Mouse (Mus musculus) cerebellum, adult 9-10 months (tissue): ENCODE measurements around the gene Agbl3.

ENCODE experiments used
- DNase-seq: peaks from one replicate; pipeline ENCODE4 v3.0.0; 2022

The Agbl3 gene

DNA sequence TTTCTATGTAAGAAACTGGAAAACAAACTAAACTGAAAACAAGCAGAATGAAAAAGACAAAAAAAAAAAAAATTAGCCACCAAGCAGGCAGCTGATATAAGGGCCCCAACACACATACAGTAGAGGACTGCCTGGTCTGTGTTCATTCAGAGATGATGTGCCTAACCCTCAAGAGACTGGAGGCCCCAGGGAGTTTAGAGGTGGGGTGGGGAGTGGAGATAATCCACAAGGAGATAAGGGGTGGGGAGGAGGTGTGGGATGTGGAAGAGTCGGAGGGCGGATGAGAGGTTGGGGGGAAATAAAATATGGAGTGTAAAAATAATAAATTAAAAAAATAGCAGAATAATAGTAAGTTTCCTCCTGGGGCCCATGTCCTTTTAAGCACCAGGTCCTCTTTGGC is 25.4 kb downstream of the Agbl3 start:
- no peak for DNase-seq

DNA sequence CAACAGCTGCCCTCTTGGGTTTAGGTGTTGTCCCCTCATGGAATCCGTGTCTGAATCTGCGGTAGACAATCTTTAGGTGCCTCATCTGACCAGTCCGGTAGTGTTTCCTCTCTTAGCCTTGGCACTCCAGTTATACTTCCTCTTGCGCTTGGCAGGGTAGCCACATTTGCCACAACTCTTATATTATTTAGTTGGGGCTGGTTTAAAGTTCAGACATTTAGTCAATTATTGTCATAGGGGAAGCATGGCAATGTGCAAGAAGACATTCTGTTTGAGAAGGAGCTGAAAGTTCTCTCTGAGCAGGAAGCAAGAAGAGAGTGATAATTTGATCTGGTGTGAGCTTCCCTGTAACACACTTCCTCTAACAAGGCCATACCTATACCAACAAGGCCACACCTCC is 30.4 kb downstream of the Agbl3 start:
- DNase-seq, result no peak

DNA sequence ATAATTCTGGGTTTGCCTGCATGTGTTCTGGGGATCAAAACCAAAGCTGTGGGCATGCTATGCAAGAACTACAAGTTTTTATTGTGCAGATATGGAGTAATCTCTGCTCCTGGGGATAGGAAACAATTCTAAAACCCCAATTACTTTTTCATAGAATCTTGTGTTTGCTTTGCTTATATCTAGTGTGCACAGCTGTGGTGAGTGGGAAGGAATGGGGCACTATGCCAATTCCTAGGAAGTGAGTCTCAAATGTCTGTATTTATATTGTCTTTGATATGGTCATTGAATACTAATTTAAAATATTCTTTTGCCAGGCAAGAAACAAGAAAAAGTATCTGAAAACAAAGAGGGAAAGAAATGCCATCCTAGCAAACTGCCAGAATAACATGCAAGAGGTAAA is 44.2 kb downstream of the Agbl3 start:
- no peak for DNase-seq

DNA sequence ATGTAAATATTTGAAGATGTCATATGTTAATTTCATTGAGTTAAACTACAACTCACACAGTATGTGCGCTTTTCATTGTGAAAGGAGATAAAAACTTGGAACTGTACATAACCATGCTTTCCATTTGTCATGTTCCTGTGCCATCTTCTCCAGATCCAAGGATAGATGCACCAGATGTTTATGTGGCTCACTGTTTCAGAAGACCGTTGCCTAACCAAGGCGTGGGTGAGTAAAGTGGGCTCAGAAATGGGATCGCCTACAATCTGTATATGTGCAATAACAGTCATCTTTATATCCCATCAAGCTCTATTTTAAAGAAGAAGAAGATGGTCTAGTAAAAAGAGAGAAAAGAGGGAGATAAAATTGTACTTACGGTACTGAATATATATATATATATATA is 52.1 kb downstream of the Agbl3 start:
- DNase-seq, result no peak

DNA sequence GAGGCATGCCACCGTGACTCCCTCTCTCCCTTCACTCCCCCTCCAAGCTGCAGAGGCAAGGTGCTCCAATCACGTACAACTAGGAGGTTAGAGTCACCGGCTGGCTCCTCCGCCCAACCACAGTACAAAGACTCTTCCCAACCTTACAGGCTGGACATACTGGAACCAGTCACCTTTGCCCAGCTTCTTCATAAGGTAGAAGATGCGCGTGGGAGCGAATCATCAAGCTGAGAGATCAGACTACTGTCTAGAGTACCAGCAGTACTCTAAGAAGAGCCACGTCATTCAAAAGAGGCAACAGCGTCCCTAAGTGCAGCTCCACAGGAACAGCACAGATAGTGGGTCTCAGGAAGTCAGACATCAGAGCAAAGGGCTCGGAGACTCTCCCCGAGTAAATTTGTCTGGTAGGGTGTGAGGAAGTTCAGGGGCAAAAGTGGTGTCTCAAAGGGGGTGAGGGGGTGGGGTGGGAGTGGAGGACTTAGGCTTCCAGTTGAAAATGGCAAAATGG is 81.4 kb downstream of the Agbl3 start:
- DNase-seq, result no peak

DNA sequence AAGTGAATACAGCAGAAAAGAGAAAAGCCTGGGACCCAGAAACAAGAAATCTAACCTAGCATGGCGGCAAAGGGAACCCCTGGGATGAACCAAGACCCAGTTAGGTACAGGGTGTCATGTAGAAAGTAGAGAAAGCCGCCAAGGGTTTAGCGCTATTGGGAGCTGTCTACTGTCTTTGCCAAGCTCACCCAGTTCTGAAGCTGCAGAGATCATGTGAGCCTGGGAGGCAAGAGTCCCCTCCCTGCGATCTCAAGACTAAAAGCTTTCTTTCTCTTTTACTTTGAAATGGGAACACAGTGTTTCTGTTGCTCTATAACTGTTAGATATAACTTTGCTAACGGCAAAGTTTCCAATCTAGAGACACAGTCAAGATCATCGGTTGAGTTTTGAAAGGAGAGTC is 82.1 kb downstream of the Agbl3 start:
- no peak for DNase-seq

DNA sequence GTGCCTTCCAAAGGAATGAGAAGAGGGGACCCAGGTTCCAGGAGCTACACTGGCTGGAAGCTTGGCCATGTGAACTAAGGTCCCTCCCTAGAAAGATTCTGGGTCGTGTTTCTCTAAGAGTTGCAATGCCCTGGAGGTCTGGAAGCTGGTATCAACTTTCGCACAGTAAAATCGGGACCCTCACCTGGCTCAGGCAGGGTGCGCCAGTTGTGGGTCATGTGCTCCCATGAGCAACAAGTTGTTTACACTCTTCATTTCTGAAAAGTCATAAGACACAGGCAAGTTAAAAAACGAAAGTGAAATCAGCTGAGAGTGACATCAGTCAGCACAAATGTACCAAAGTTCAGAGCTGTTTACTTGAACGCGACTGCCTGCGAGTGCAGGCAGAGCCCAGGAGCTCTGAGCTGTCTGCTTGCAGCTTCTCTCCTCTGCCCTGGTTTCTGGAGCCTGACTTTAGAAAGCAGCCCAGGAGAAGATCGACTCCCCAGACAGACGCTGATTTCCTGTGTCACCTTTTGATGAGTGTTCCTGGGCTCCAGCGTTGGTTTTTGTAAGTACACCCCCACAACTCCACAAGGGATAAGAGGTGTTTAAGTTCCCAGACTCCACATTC is 82.7 kb downstream of the Agbl3 start, which contains the start of gene Tmem140:
Gene Tmem140, plus strand, starts transcription at position 356 of the 613 bp plus-strand sequence.
- DNase-seq, result no peak

DNA sequence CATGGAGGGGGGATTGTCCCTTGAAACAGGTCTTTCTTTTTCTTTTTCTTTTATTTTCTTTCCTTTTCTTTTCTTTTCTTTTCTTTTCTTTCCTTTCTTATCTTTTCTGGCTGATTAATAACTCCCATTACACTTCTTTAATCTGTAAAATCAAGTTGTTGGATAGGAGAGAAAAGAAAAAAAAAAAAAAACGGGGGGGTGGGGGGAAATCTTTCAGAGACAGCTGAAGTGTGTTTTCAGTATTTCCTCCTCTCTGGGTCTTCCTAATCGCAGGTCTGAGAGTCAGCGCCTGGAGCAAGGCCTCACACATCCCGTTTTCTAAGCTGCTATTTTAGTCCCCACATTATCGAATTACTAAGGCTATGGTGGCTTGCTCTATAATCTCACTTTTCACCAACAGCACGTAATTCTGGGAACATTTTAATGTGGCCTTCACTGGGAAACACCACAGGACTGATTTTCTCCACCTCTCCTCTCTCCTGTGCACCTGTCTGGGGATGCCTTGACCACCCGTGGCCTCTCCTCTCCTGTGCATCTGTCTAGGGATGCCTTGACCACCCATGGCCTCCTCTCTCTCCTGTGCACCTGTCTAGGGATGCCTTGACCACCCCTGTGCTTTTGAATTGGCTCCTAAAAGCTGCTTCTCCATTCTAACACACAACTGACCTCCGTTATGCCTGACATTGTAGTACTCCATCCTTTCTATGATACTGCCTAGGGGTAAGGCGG is 83.7 kb downstream of the Agbl3 start:
- DNase-seq, result no peak

DNA sequence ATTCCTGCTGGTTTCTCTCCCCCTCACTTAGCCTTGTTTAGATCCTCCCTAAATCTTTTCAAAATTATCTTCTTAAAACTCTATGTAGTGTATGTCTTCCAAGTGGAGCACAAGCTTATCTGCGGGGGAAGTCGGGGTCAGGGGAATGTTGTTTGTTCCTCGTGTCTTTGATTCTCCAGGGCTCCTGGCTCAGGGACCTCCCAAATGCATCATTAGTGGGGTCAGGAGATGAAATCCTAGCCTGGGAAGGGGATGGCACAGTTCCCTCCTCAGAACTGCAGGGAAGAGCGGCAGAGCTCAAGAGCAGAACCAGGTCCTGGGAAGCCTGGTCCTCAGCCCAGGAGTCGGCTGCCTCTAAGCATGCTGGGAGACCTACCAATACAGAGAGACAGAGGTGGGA is 85.0 kb downstream of the Agbl3 start:
- no peak for DNase-seq

DNA sequence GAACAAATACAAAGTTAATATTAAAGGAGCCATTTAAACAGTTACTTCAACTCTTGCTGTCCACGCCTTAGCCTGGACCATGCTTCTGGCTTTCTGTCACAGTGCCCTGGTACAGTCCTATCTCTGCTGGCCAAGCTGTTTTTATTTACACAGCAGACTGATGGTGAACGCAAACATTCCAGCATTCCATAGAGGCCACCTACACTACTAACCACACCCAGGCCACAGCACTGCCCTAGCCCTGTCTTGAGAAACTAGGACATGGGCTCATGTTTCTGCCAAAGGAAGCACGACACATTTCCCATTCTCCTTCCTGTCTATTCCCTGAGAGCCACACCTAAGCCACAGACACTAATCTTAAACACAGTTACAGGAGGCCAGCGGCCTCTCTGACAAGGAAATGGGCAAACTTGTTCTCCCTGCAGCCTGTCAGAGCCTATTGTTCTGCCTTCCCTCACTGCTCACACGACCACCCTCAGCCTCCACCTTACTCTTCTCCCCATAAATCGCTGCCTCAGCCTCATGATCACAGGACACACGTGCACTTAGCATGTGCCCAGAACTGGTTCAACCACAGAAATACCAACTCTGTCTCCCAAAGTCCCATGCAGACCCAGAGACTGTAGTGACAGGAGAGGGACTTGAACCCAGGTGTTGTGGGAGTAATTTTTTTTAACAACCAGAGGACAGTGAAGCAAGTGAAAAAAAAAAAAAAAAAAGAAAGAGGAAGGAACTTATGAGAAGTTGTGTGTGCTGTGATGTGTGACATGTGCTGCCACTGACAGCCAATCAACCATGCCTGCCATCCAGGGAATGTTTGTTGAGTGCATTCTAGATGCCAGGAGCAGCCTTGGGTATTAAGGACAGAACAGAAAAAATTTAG is 85.7 kb downstream of the Agbl3 start:
- DNase-seq, result no peak

DNA sequence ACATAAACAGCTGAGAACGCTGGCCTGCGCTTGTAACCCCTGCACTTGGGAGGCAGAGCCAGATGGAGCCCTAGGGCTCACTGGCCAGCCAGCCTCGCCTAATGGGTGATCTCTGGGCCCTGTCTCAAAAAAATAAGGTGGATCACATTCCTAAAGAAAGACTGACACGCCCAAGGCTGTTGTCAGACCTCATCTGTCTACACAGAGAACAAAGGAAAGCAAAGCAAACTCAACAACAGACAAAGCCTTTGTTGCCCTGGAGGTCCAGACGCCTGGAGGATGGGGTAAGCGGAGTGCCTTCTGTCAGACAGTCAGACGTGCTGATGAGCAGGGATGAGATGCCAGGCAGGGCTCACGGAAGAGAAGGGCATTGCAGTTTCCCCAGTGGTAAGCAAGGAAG is 86.6 kb downstream of the Agbl3 start:
- DNase-seq, result no peak

DNA sequence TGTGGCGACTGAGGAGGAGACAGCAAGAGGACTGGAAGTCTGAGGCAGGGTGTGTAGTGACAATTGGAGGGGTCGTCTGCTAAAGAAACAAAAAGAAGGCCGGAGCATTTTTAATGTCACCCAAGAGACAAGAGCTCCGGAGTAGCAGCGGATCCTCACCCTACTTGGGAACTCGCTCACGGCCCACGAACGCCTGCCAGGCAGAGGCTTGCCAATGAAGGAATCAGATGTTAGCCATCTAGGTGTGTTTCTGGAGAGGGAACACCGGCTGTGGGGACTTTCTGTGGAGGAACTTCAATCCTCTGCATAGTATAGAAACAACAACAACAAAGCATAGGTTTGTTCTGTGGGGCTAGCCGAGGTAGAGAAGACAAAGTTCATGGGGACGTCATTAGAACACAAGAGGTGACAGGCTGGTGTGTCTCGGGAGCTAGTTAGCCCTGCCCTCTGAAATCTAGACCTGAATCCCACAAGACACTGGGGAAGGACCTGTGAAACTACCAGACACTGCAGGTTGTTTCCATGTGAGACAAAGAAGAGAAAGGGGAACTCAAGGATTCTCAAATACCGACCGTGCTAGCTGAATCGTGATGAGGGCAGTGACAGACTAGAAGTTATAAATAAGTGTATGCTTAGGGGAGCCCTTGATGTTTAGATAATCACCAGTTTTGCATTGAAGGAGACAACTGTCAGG is 87.2 kb downstream of the Agbl3 start:
- DNase-seq, result no peak

DNA sequence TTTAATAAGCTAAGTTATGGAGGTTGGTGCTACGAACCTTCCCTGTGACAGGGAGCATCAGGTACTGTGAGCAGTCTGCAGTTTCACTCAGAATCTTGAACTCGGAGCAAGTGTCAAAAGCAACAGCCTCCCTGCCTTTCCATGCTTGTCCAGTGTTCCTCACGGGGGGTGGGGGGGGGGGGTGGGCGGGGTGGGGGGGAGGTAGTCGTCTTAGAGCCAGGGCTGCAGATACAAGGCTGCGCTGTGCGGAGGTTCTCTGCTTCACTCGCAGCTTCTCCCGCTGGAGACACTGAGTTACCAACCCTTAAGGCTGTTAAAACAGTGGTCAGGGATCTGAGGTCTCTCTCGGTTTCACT is 87.7 kb downstream of the Agbl3 start:
- no peak for DNase-seq

DNA sequence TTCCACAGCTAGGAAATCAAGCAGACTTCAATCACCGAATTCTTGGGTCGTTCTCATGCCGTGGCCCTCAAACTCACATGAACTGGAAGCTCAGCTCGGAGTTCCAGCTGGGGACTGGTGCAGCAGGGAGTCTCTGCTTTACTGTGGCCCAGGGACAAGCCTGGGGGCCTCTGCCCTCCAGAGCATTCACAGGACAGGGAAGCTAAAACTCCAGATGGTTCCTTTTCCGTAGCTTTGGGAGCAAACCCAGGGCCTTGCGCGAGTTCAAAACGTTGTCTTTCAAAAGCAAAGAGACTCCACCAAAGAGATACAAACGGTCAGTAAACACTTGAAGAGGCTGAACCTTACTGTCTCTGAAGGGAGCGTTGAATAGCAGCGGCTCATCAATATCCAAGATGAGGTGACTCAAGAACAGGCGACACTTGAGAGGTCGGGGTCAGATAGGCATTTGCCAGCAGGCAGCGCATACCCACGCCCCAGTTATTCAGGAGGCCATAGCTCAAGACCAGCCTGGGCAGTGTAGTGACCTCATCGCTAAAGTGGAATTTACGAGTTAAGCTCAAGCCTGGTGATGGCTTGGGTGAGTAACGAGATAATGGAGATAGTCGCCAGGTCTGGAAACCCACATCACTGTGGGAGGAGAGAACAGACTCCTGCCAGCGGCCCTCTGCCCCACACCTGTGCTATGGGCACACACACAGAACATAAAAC is 88.4 kb downstream of the Agbl3 start:
- no peak for DNase-seq

DNA sequence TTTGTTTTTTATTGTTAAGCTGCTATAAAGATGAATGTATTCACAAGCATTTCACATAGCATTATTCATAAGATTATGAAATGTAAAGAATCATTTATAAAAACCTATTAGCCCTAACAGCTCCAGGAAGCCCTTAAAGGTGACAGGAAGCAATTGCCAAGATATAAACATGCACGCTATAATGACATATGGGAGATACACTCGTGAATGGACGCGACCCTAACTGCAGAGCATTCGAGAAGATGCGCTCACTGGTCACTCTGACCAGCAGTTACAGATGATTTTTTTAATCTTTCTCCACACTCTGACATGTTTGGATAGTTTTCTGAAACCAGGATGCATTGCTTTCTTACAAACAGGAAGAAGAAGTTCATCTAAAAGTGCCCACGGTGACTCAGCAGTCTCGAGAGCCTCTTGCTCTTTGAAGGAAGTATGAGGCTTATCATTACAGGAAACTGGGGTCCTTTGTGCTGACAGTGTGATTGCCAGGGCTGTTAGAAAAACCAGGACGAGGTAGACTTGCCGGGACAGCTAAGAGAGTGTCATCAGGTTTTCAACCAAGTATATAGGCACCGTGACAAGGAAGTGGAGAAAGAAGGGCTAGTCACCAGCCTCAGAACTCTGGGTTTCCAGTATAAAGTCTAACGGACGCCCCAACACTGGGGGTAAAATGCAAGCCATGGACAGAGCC is 89.1 kb downstream of the Agbl3 start:
- DNase-seq, result no peak

DNA sequence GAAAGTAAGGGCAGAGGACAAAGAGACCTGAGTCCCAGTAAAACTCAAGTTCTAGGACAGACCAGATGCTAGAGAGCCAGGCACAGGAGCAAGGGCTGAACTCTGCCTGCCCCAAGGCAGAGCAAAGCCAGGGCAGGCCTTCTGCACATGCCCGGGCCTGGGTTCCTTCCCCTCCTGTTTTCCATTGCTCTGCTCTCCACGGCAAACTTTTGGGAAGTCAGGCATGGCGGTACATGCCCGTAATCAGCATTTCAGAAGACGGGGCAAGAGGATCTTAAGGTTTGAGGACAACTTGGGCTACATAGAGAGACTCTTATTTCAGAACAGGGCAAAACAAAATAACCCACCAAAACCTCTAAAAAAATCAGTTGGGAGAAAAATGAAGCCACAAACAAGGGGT is 89.9 kb downstream of the Agbl3 start:
- DNase-seq, result no peak

DNA sequence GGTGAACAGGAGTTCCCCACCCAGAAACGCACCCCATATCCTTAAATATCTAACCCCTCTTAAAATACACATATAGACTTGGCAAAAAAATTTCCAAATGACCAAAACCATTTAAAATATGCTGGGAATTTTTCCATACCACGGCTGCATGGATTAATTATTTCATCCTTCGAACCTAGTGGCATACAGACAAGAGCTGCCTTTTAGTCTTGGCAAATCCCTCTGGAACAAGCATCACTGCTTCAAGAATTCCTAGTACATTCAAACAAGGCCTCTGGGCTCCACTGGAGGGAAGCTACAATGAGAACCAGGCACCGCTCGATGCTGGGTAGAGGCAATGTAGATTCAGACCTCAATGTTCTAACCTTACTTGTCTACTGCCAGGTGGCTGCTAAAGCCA is 90.5 kb downstream of the Agbl3 start:
- DNase-seq, result no peak

DNA sequence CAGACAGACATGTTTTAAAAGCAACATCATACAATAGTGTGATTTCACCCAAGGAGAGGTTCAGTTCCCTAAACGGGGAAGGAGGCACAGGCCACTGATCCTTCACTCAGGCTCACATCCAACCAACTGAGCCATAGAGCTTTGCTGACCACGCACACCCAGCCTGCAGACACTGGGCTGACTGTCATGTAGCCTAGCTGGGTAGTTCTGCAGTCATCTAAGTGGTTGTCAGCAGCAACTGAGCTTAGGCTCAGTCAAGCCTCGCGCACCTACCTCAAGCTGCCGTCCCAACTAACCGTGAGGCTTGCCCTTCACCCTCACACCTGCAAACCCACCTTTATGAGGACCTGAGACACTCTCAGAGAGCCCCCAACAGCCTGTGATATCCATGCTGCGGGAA is 91.7 kb downstream of the Agbl3 start:
- DNase-seq, result no peak

DNA sequence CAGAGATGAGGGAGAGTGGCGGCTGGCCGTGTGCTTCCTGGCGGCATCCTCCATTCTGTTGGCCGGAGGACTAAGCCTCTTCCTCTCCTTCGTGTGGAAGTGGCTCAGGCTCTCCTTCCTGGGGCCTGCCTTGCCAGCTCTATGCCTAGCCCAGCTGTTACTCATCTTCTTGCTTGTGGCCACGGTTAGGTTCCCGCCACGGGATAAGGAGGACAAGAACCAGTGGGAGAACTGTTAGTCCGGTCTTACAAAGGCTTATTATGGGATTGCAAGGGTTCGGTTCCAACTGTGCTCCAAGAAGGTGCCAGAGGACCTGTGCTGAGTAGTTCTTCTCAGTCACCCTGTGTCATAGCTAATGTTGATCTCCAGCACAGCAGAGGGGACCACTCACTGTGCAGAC is 92.6 kb downstream of the Agbl3 start:
- no peak for DNase-seq

DNA sequence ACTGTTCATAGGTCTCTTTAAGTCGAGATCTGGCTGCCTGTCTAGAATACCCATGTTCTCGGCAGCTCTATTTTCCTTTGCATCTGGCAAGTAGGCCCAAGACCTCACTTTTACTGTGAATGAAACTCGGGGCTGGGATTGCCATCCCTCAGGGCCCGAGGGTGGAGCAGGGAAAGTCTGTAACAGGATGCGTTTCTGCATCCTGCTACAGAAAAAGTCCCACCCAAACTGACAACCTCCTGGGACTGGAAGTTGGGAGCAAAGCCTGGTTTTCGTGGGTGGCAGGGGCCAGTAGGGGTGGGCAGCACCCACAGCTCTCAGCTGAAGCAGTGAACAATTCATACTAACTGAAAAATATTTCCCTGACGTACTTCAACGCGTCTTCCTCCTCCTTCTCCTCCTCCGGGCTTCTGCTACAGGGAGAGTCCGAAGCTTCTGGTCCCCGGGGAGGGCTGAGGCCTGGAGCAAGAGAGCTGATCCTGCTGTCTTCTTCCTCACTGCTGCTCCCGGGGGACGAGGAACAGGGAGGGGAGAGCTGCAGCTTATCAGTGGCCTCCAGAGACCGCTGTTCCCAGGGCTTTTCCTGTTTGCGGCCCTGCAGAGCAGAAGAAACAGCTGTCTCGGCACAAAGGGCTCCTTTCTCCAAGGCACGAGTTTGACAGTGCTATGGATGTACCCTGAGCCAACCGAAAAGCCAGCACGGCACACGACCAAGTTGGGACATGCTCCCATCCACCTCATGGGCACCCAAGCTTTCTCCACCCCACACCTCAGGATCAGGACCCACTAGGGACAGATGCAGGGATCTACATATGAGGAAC is 94.1 kb downstream of the Agbl3 start:
- DNase-seq, result no peak

DNA sequence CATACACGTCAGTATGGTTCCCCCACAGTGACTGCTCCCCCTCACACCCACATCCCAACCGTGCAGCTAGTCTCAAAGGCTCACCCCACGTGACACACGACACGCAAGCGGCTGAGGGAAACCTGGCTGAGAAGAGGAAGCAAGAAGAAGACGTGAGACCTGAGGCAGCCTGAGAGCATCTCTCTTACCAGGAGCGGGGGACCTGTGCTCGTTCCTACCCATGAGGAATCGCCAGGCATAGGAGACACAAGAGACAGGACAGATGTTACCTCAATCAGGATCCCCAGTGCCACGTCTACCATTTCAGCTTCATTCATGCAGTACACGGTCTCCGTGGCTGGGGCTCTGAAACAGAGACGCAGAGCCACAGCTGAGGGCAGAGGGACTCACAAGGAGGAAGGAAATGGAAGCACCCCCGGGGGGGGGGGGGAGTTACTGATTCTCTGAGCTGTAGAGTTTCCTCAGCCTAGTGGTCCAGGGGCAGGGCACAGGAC is 95.1 kb downstream of the Agbl3 start:
- no peak for DNase-seq
